Mouse (Mus musculus) erythroblast, embryonic 14.5 days (primary cell): ENCODE measurements around the gene Mtnr1b.

Experiments
- GATA1 ChIP-seq: IDR thresholded peaks from 2 replicates; pipeline ENCODE4 v1.6.1; 2012; ENCODE audit warnings: low read length, inconsistent platforms, mixed read lengths
- TAL1 ChIP-seq: IDR thresholded peaks from 3 replicates; pipeline ENCODE4 v1.6.1; 2012; ENCODE audit warnings: low read length, inconsistent platforms, mixed read lengths

DNA sequence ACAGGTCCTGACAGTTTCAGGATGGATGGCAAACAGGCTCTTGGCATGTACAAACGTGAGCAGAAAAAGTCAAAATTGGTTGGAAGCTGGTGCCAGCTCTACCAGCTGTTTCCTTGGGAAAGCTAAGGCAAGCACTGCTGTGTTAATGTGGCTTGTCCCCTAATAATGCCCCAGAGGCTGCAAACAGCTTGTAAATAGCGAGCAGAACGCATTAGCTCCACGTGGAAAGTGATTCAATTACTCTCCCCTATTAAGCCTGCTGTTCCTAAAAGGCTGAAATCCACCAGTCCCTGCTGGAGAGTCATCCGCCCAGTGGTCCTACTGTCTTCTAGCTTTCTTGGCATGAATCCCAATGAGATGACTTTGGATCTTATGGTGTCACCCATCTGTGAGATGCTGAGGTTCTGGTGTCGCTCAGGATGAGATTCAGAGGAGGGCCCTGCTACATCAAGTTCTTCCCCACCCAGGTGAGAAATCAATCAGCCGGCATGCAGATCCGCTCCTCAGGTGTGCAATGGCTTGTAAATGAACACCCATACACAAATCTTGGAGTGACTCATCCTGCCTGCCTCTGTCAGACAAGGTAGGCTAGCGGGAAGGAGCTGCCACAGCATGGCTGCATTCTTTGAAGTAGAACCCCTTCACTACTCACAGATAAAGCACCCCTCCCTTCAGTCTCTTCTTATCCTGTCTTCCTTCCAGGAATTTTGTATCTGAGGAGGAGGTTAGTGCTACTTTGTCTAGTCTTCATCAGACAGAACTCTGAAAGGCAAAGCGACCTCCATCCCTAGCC is 7.9 kb downstream of the Mtnr1b start:
- TF ChIP-seq GATA1 (no peak), TAL1 (no peak)
